Mouse (Mus musculus) CD8-positive naive resting alpha-beta T cell, adult 2 months (primary cell): ENCODE results near the gene Foxi3.

Experiments used
- DNase-seq, 2 experiments: peaks; one replicate each; pipeline ENCODE4 v3.0.0; 2022; ENCODE audit warnings: low read depth in 2 of 2, low spot score in 2 of 2

Gene Foxi3

GRCm38 (mm10) chr6:70956285-70956912 is at the start of gene Foxi3:
Gene Foxi3, plus strand, starts transcription at chr6:70956531.
- no peak for DNase-seq

- DNase-seq = no peak
These were observed 46.8 kb upstream of the Foxi3 start for GRCm38 (mm10) chr6:70909572-70909971.

- DNase-seq = no peak
These were observed 46.0 kb upstream of the Foxi3 start for GRCm38 (mm10) chr6:70910285-70910684.

GRCm38 (mm10) chr6:70911668-70912395 is 44.5 kb upstream of the Foxi3 start:
- no peak for DNase-seq

GRCm38 (mm10) chr6:70912396-70912765 is 44.0 kb upstream of the Foxi3 start:
- DNase-seq = no peak

- DNase-seq = no peak
These were observed 37.5 kb upstream of the Foxi3 start, which contains the start of gene Tex37 for GRCm38 (mm10) chr6:70918827-70919226. Gene Tex37, minus strand, starts transcription at chr6:70918927.

- DNase-seq = peak in 1 of 2 experiments; percentile 18
These were observed 34.9 kb upstream of the Foxi3 start for GRCm38 (mm10) chr6:70921274-70922074.

GRCm38 (mm10) chr6:70931801-70932200 is 24.5 kb upstream of the Foxi3 start:
- DNase-seq = no peak

GRCm38 (mm10) chr6:70953274-70953673 is 3.1 kb upstream of the Foxi3 start:
- no peak for DNase-seq

- no peak for DNase-seq
These were observed 2.3 kb upstream of the Foxi3 start for GRCm38 (mm10) chr6:70954040-70954439.

GRCm38 (mm10) chr6:70955291-70955800 is 985 bp upstream of the Foxi3 start:
- DNase-seq = no peak

GRCm38 (mm10) chr6:70955841-70956240 is 490 bp upstream of the Foxi3 start:
- DNase-seq = no peak

- no peak for DNase-seq
These were observed 605 bp downstream of the Foxi3 start for GRCm38 (mm10) chr6:70956936-70957335.

- no peak for DNase-seq
These were observed 1.1 kb downstream of the Foxi3 start for GRCm38 (mm10) chr6:70957341-70957940.

GRCm38 (mm10) chr6:70964116-70964830 is 7.9 kb downstream of the Foxi3 start:
- no peak for DNase-seq

GRCm38 (mm10) chr6:70965694-70966093 is 9.4 kb downstream of the Foxi3 start:
- no peak for DNase-seq

- no peak for DNase-seq
These were observed 11.1 kb downstream of the Foxi3 start for GRCm38 (mm10) chr6:70967422-70967821.

GRCm38 (mm10) chr6:70968291-70968690 is 12.0 kb downstream of the Foxi3 start:
- no peak for DNase-seq

- no peak for DNase-seq
These were observed 16.7 kb downstream of the Foxi3 start for GRCm38 (mm10) chr6:70973066-70973465.

- DNase-seq = no peak
These were observed 24.7 kb downstream of the Foxi3 start for GRCm38 (mm10) chr6:70981036-70981435.

- DNase-seq = no peak
These were observed 26.1 kb downstream of the Foxi3 start for GRCm38 (mm10) chr6:70982416-70982815.
